Mouse (Mus musculus): ENCODE measurements around the gene Naa15. TPM values are rescaled to one million over a fixed set of nuclear protein-coding genes. Genes with fewer than 3 reads are reported as not detected.
"Not testable (repeated sequence)": the region's sequence is repeated elsewhere in the genome, so short reads cannot be mapped to it uniquely, and the experiment has no call there.

Gene Naa15
- polyA plus RNA-seq, 1 experiment = 21.1 TPM

GRCm38 (mm10) chr3:51393651-51394050 lies 21.3 kb upstream of the Naa15 start:
- no peak for DNase-seq (ENCODE audit: low spot score)

GRCm38 (mm10) chr3:51394881-51395280 lies 20.1 kb upstream of the Naa15 start:
- no peak for DNase-seq (ENCODE audit: low spot score)

GRCm38 (mm10) chr3:51395461-51396145 lies 19.3 kb upstream of the Naa15 start:
- DNase-seq (ENCODE audit: low spot score) = no peak

- DNase-seq (ENCODE audit: low spot score) = peak; percentile 44
These were observed 18.5 kb upstream of the Naa15 start, which contains the start of gene Mgarp for GRCm38 (mm10) chr3:51396219-51397068. Gene Mgarp, minus strand, starts transcription at chr3:51396738.

- DNase-seq (ENCODE audit: low spot score) = no peak
These were observed 17.1 kb upstream of the Naa15 start for GRCm38 (mm10) chr3:51397700-51398299.

- DNase-seq (ENCODE audit: low spot score) = no peak
These were observed 16.3 kb upstream of the Naa15 start for GRCm38 (mm10) chr3:51398667-51399066.

GRCm38 (mm10) chr3:51399531-51399930 lies 15.4 kb upstream of the Naa15 start:
- no peak for DNase-seq (ENCODE audit: low spot score)

GRCm38 (mm10) chr3:51400682-51401081 lies 14.3 kb upstream of the Naa15 start:
- DNase-seq (ENCODE audit: low spot score) = no peak

- not testable (repeated sequence) for DNase-seq (ENCODE audit: low spot score)
These were observed 12.9 kb upstream of the Naa15 start for GRCm38 (mm10) chr3:51402054-51402453.

- no peak for DNase-seq (ENCODE audit: low spot score)
These were observed 12.3 kb upstream of the Naa15 start for GRCm38 (mm10) chr3:51402628-51403027.

GRCm38 (mm10) chr3:51407870-51408560 lies 6.9 kb upstream of the Naa15 start:
- no peak for DNase-seq (ENCODE audit: low spot score)

- DNase-seq (ENCODE audit: low spot score) = peak; percentile 99
These were observed 6.3 kb upstream of the Naa15 start, which contains the start of gene Ndufc1 for GRCm38 (mm10) chr3:51408561-51409183. Gene Ndufc1, minus strand, starts transcription at chr3:51408988.

GRCm38 (mm10) chr3:51412457-51412856 lies 2.5 kb upstream of the Naa15 start:
- no peak for DNase-seq (ENCODE audit: low spot score)

- no peak for DNase-seq (ENCODE audit: low spot score)
These were observed 1.7 kb upstream of the Naa15 start for GRCm38 (mm10) chr3:51413276-51413675.

GRCm38 (mm10) chr3:51416073-51416363 lies 1.1 kb downstream of the Naa15 start:
- no peak for DNase-seq (ENCODE audit: low spot score)

- DNase-seq (ENCODE audit: low spot score) = peak; percentile 47
These were observed 1.6 kb downstream of the Naa15 start for GRCm38 (mm10) chr3:51416364-51417134.

- no peak for DNase-seq (ENCODE audit: low spot score)
These were observed 2.1 kb downstream of the Naa15 start for GRCm38 (mm10) chr3:51417135-51417458.

GRCm38 (mm10) chr3:51417485-51417884 lies 2.5 kb downstream of the Naa15 start:
- DNase-seq (ENCODE audit: low spot score) = no peak

GRCm38 (mm10) chr3:51417966-51418365 lies 3.0 kb downstream of the Naa15 start:
- DNase-seq (ENCODE audit: low spot score) = no peak

GRCm38 (mm10) chr3:51421921-51422320 lies 7.0 kb downstream of the Naa15 start:
- DNase-seq (ENCODE audit: low spot score) = no peak

- no peak for DNase-seq (ENCODE audit: low spot score)
These were observed 10.4 kb downstream of the Naa15 start for GRCm38 (mm10) chr3:51425394-51425793.
